Mouse (Mus musculus): ENCODE data around the gene Hvcn1. TPM values are rescaled to one million over a fixed set of nuclear protein-coding genes. Genes with fewer than 3 reads are reported as not detected.
"Not testable (repeated sequence)": the region's sequence is repeated elsewhere in the genome, so short reads cannot be mapped to it uniquely, and the experiment has no call there.

Gene Hvcn1
- total RNA-seq, 2 experiments from 2014 or later = 0.28 to 0.61 TPM

GRCm38 (mm10) chr5:122210890-122211289 is 4.3 kb downstream of the Hvcn1 start:
- Histone ChIP-seq H3K4me3 (no peak overlapping the region), H3K27ac (no peak overlapping the region)
- no peak for TF ChIP-seq CTCF (IDR thresholded peaks at IDR 0.05)
- intact Hi-C loops (cut with DNase I) = no loop called here
- no peak for DNase-seq

GRCm38 (mm10) chr5:122212125-122212524 is 5.5 kb downstream of the Hvcn1 start:
- no peak for TF ChIP-seq CTCF (IDR thresholded peaks at IDR 0.05)
- Histone ChIP-seq H3K27ac (no peak overlapping the region), H3K4me3 (no peak overlapping the region)
- intact Hi-C loops (cut with DNase I) = no loop called here
- no peak for DNase-seq

- H3K4me3 ChIP-seq; DNase-seq; intact Hi-C loops (cut with DNase I); H3K27ac ChIP-seq: not testable (repeated sequence)
Observed at GRCm38 (mm10) chr5:122212820-122213219, 6.2 kb downstream of the Hvcn1 start.

GRCm38 (mm10) chr5:122213861-122214260 is 7.3 kb downstream of the Hvcn1 start:
- Histone ChIP-seq H3K4me3 (no peak overlapping the region), H3K27ac (no peak overlapping the region)
- DNase-seq = no peak
- intact Hi-C loops (cut with DNase I) = no loop called here
- no peak for TF ChIP-seq CTCF (IDR thresholded peaks at IDR 0.05)

GRCm38 (mm10) chr5:122217636-122218035 is 11.0 kb downstream of the Hvcn1 start:
- no peak for DNase-seq
- Histone ChIP-seq H3K4me3 (no peak overlapping the region), H3K27ac (no peak overlapping the region)
- no peak for TF ChIP-seq CTCF (IDR thresholded peaks at IDR 0.05)
- intact Hi-C loops (cut with DNase I) = no loop called here

- intact Hi-C loops (cut with DNase I) = no loop called here
- no peak for DNase-seq
- no peak for TF ChIP-seq CTCF (IDR thresholded peaks at IDR 0.05)
Observed at GRCm38 (mm10) chr5:122218109-122218905, 11.7 kb downstream of the Hvcn1 start.

GRCm38 (mm10) chr5:122218928-122219327 is 12.3 kb downstream of the Hvcn1 start:
- Histone ChIP-seq H3K4me3 (no peak overlapping the region), H3K27ac (no peak overlapping the region)
- intact Hi-C loops (cut with DNase I) = no loop called here
- DNase-seq = no peak
- TF ChIP-seq CTCF (IDR thresholded peaks at IDR 0.05) = no peak

More at GRCm38 (mm10) chr5:122218109-122218905, 11.7 kb downstream of the Hvcn1 start:
- Histone ChIP-seq H3K4me3 (no peak overlapping the region), H3K27ac (no peak overlapping the region)

GRCm38 (mm10) chr5:122219655-122220629 is 13.3 kb downstream of the Hvcn1 start:
- H3K27ac ChIP-seq = no peak overlapping the region
- DNase-seq = no peak
- intact Hi-C loops (cut with DNase I) = no loop called here
- TF ChIP-seq CTCF (IDR thresholded peaks at IDR 0.05) = no peak
- H3K4me3 ChIP-seq = no peak overlapping the region

GRCm38 (mm10) chr5:122221085-122221484 is 14.5 kb downstream of the Hvcn1 start:
- intact Hi-C loops (cut with DNase I) = no loop called here
- no peak for DNase-seq
- Histone ChIP-seq H3K4me3 (no peak overlapping the region), H3K27ac (no peak overlapping the region)
- TF ChIP-seq CTCF (IDR thresholded peaks at IDR 0.05) = no peak

- intact Hi-C loops (cut with DNase I) = no loop called here
- H3K27ac ChIP-seq = no peak overlapping the region
- H3K4me3 ChIP-seq = no peak overlapping the region
- TF ChIP-seq CTCF (IDR thresholded peaks at IDR 0.05) = no peak
- DNase-seq = no peak
Observed at GRCm38 (mm10) chr5:122224291-122224690, 17.7 kb downstream of the Hvcn1 start.

- no peak for TF ChIP-seq CTCF (IDR thresholded peaks at IDR 0.05)
- intact Hi-C loops (cut with DNase I) = no loop called here
Observed at GRCm38 (mm10) chr5:122228271-122228765, 21.7 kb downstream of the Hvcn1 start.

GRCm38 (mm10) chr5:122228772-122229171 is 22.2 kb downstream of the Hvcn1 start:
- TF ChIP-seq CTCF (IDR thresholded peaks at IDR 0.05) = no peak
- DNase-seq = no peak
- Histone ChIP-seq H3K27ac (no peak overlapping the region), H3K4me3 (no peak overlapping the region)
- intact Hi-C loops (cut with DNase I) = no loop called here

More at GRCm38 (mm10) chr5:122228271-122228765, 21.7 kb downstream of the Hvcn1 start:
- DNase-seq = no peak
- no peak overlapping the region for H3K27ac ChIP-seq
- no peak overlapping the region for H3K4me3 ChIP-seq

- intact Hi-C loops (cut with DNase I) = no loop called here
Observed at GRCm38 (mm10) chr5:122230816-122231215, 24.2 kb downstream of the Hvcn1 start.

More at GRCm38 (mm10) chr5:122230816-122231215, 24.2 kb downstream of the Hvcn1 start:
- Histone ChIP-seq H3K4me3 (no peak overlapping the region), H3K27ac (no peak overlapping the region)
- no peak for DNase-seq
- TF ChIP-seq CTCF (IDR thresholded peaks at IDR 0.05) = no peak
